Mouse (Mus musculus): ENCODE measurements around the gene Cdyl.

DNA sequence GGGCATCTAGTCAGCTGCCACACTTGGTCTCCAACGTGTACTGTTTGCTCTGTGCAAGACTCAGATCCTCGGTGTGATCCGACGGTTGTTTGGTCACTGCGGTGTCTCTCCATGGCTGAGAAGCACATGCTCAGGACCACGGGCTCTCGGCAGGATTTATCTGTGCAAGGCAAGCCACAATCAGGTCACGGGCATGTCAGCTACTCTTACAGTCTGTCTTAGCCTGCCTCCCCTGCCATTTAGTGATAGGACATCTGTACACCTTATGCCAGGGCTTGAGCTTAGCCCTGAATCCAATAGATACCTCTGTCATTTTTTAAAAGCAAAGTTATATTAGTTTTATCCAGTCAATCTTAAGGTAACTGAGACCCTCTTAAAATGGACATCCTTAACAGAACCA is 211.0 kb downstream of the Cdyl start:
- TF ChIP-seq EP300 (IDR thresholded peaks at IDR 0.05; ENCODE audit: low read depth) (no peak), CTCF (IDR thresholded peaks at IDR 0.05; ENCODE audit: low read depth) (no peak)
